Mouse (Mus musculus): ENCODE data around the gene Ermap. TPM values are rescaled to one million over a fixed set of nuclear protein-coding genes. Genes with fewer than 3 reads are reported as not detected.

The Ermap gene
- polyA plus RNA-seq, 1 experiment from 2014 or later = 0.49 TPM

MicroRNA genes within 50 kb of the gene (microRNA counts, 519-probe panel; counts per million panel counts)
- not detected for microRNA mmu-miR-1957

Small RNA genes within 50 kb of the gene (microRNA-seq; reads per million reads assigned to microRNA genes)
- not detected for gene Mir1957a

Other genes with a start within 250 kb of the Ermap start
- not detected in 2 replicates for gene Lao1, start 228.4 kb downstream of the Ermap start, polyA plus RNA-seq (2014; fragmentation: Nextera tagmentation; extraction: Ambion mirVana)
- gene Slc2a1, start 81.3 kb downstream of the Ermap start, polyA plus RNA-seq (2014; fragmentation: Nextera tagmentation; extraction: Ambion mirVana) = 53.6 and 74.1 TPM in 2 replicates
- gene Zfp691, start 15.8 kb downstream of the Ermap start, polyA plus RNA-seq (2014; fragmentation: Nextera tagmentation; extraction: Ambion mirVana) = 10.2 and 11.0 TPM in 2 replicates
- gene Svbp, start 5.3 kb upstream of the Ermap start, polyA plus RNA-seq (2014; fragmentation: Nextera tagmentation; extraction: Ambion mirVana) = 131 and 180 TPM in 2 replicates
- 0.16 TPM in 1 of 2 replicates, not detected in the other for gene Tmem269, start 28.2 kb upstream of the Ermap start, polyA plus RNA-seq (2014; fragmentation: Nextera tagmentation; extraction: Ambion mirVana)
- 33.6 and 37.6 TPM in 2 replicates for gene AU022252, start 42.7 kb upstream of the Ermap start, polyA plus RNA-seq (2014; fragmentation: Nextera tagmentation; extraction: Ambion mirVana)
- 28.9 and 34.4 TPM in 2 replicates for gene P3h1, start 42.9 kb upstream of the Ermap start, polyA plus RNA-seq (2014; fragmentation: Nextera tagmentation; extraction: Ambion mirVana)
- gene Cldn19, start 65.4 kb upstream of the Ermap start, polyA plus RNA-seq (2014; fragmentation: Nextera tagmentation; extraction: Ambion mirVana) = 5.9 and 10.4 TPM in 2 replicates
- 969 and 1,061 TPM in 2 replicates for gene Ybx1, start 104.6 kb upstream of the Ermap start, polyA plus RNA-seq (2014; fragmentation: Nextera tagmentation; extraction: Ambion mirVana)
- 122 and 153 TPM in 2 replicates for gene Ppih, start 130.5 kb upstream of the Ermap start, polyA plus RNA-seq (2014; fragmentation: Nextera tagmentation; extraction: Ambion mirVana)
- gene Ccdc30, start 225.5 kb upstream of the Ermap start, polyA plus RNA-seq (2014; fragmentation: Nextera tagmentation; extraction: Ambion mirVana) = 8.7 and 9.2 TPM in 2 replicates
- gene Ppcs, start 232.4 kb upstream of the Ermap start, polyA plus RNA-seq (2014; fragmentation: Nextera tagmentation; extraction: Ambion mirVana) = 48.9 and 51.5 TPM in 2 replicates
- gene Zmynd12, start 232.8 kb upstream of the Ermap start, polyA plus RNA-seq (2014; fragmentation: Nextera tagmentation; extraction: Ambion mirVana) = 0.53 and 0.86 TPM in 2 replicates

All from kidney, embryonic 14.5 days (tissue).